Mouse (Mus musculus) stomach, embryonic 15.5 days (tissue): Measurements from ENCODE around the gene Abracl. TPM values are rescaled to one million over a fixed set of nuclear protein-coding genes. Genes with fewer than 3 reads are reported as not detected.

ENCODE experiments used
- ATAC-seq: fragments of 200-750 bp; cut with Nextera tagmentation; 2 replicates; pipeline ENCODE4 v1.8.0; 2017; ENCODE audit warnings: low read depth, moderate number of reproducible peaks, moderate TSS enrichment; ENCODE audit not compliant: insufficient read depth, low FRiP score
- H3K27ac ChIP-seq: fragments of 300-500 bp; sonication (generic); 2 replicates; pipeline ENCODE4 v1.5.1; 2015; ENCODE audit warnings: mild to moderate bottlenecking, inconsistent platforms
- H3K27me3 ChIP-seq: fragments of 300-500 bp; sonication (generic); replicated peaks from 2 replicates; pipeline ENCODE4 v1.6.1; 2015; ENCODE audit warnings: inconsistent platforms
- H3K36me3 ChIP-seq: fragments of 300-500 bp; sonication (generic); 2 replicates; pipeline ENCODE4 v1.6.1; 2015; ENCODE audit warnings: inconsistent platforms
- H3K4me1 ChIP-seq: fragments of 300-500 bp; sonication (generic); 2 replicates; pipeline ENCODE4 v1.6.1; 2015; ENCODE audit warnings: inconsistent platforms
- H3K4me2 ChIP-seq: fragments of 300-500 bp; sonication (generic); 2 replicates; pipeline ENCODE4 v1.6.1; 2015; ENCODE audit warnings: mild to moderate bottlenecking, inconsistent platforms
- H3K4me3 ChIP-seq: fragments of 300-500 bp; sonication (generic); replicated peaks from 2 replicates; pipeline ENCODE4 v1.5.1; 2015; ENCODE audit warnings: inconsistent platforms
- H3K9ac ChIP-seq: fragments of 300-500 bp; sonication (generic); 2 replicates; pipeline ENCODE4 v1.6.1; 2015; ENCODE audit warnings: inconsistent platforms
- H3K9me3 ChIP-seq: fragments of 300-500 bp; sonication (generic); 2 replicates; pipeline ENCODE4 v1.6.1; 2016; ENCODE audit warnings: inconsistent platforms
- WGBS: fragments of 180-500 bp; shearing (Covaris S2); methylation state at CpG from one replicate; pipeline ENCODE4 v1.1.7; 2015; 5-methylcytosine and 5-hydroxymethylcytosine counted together
- polyA plus RNA-seq: library from polyadenylated mRNA; unstranded; fragments of >200 nt; fragmentation: Nextera tagmentation; extraction: Ambion mirVana; gene quantifications from 2 replicates; pipeline ENCODE4 v1.2.1, GENCODE M21; 2015

The Abracl gene
- polyA plus RNA-seq, 1 experiment from 2014 or later, result 166 TPM

DNA sequence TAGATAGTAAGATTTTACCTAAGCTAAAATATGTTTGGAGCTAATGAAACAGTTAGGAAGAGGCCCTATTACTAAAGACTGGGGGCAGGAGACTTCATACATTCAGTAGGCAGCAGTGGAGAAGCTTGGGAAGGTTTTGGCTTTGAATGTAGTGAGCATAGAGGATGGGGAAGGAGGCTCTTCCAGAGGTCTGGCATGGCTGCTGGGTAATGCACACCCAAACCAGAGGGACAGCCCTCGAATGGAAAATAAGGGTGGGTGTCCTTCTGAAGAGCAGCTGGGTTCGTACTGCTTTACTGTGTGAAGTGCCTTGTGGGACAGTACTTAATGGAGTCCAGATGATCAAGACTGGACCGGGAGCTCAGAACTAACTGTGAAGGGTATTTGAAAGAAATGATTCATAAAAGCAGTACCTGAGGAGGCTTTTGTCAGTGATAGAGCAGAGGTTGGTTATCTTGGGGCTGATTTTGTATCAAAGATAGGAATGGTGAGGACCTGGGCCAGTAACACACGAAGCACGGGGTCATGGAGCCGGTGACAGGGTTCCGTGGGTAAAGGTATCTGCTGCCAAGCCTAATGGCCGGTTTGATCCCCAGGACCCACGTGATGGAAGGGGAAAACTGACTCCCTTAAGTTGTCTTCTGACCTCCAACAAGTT is 35.7 kb upstream of the Abracl start:
- no peak overlapping the region for H3K27ac ChIP-seq
- H3K4me3 ChIP-seq, result no peak overlapping the region
- peaks cover 12% of the 10 kb centered on the region for H3K4me1 ChIP-seq
- 87% methylated on average over 9 of the region's 9 CpGs for WGBS
- H3K9ac ChIP-seq, result no peak overlapping the region
- H3K36me3 ChIP-seq, result no peaks in the 10 kb centered on the region
- no peaks in the 10 kb centered on the region for H3K9me3 ChIP-seq
- no peak for ATAC-seq
- H3K27me3 ChIP-seq, result no peaks in the 10 kb centered on the region
- H3K4me2 ChIP-seq, result no peak overlapping the region

DNA sequence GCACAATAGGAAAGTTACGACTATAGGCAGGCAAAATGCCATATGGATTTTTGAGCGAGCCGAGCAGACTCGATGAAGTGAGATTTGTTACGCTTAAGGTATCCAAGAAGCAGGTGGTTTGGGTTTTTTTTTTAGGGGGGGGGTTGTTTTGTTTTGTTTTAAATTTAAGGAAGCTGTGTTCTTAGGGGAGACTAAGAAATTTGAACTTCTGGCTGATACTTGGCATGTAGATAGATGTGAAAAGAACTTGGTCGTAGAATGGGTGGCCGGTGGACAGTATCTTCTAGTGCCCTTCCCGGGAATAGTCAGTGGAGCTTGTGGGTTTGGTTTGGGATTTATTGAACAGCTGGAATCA is 33.3 kb upstream of the Abracl start:
- H3K4me2 ChIP-seq, result peak overlapping the region; percentile 87
- no peak for ATAC-seq
- H3K4me1 ChIP-seq, result peaks cover 12% of the 10 kb centered on the region
- peak overlapping the region; percentile 92 for H3K27ac ChIP-seq
- peak overlapping the region; percentile 99 for H3K4me3 ChIP-seq
- 0% methylated on average over 8 of the region's 8 CpGs for WGBS
- H3K9ac ChIP-seq, result peak overlapping the region; percentile 92
- no peaks in the 10 kb centered on the region for H3K36me3 ChIP-seq
- no peaks in the 10 kb centered on the region for H3K9me3 ChIP-seq
- H3K27me3 ChIP-seq, result no peaks in the 10 kb centered on the region

DNA sequence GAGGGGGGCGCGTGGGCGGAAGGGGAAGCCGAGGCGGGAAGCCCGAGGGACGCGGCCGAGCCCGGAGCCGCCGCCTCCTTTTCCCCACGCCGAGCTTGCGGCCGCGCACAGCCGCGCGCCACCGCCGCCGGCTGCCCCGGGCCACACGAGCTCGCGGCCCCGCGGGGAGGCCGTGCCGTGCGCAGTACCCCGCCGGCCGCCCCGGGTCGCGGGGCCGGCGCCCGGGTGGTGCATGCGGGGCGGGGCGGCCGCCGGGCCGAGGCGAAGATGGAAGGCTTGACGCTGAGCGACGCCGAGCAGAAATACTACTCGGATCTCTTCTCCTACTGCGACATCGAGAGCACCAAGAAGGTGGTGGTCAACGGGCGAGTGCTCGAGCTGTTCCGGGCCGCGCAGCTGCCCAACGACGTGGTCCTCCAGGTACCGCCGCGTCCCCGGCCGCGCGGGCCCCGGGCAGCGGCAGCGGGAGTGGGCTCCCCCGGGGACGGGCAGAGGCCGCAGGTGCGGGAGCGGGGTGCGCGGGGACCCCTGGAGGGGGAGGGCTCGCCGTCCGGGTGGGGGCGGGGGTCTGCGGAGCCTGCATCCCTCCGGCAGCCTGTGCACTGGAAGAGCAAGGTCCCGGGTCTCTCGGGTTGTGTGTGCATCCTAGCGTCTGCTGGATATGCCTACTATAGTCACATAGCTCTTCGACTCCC is 32.8 kb upstream of the Abracl start, which contains the start of gene Reps1:
Gene Reps1, plus strand, starts transcription at position 166 of the 695 bp plus-strand sequence.
- Histone ChIP-seq H3K9ac (peak within 1 kb of the TSS; percentile 92), H3K4me3 (peak within 1 kb of the TSS; percentile 99), H3K9me3 (no peaks in the 10 kb centered on the region), H3K4me1 (peaks cover 12% of the 10 kb centered on the region), H3K36me3 (no peaks in the 10 kb centered on the region), H3K27me3 (no peaks in the 10 kb centered on the region), H3K4me2 (peak within 1 kb of the TSS; percentile 87), H3K27ac (peak within 1 kb of the TSS; percentile 92)
- WGBS, result under 1% methylated on average over 86 of the region's 90 CpGs
- ATAC-seq, result peak; percentile 68

DNA sequence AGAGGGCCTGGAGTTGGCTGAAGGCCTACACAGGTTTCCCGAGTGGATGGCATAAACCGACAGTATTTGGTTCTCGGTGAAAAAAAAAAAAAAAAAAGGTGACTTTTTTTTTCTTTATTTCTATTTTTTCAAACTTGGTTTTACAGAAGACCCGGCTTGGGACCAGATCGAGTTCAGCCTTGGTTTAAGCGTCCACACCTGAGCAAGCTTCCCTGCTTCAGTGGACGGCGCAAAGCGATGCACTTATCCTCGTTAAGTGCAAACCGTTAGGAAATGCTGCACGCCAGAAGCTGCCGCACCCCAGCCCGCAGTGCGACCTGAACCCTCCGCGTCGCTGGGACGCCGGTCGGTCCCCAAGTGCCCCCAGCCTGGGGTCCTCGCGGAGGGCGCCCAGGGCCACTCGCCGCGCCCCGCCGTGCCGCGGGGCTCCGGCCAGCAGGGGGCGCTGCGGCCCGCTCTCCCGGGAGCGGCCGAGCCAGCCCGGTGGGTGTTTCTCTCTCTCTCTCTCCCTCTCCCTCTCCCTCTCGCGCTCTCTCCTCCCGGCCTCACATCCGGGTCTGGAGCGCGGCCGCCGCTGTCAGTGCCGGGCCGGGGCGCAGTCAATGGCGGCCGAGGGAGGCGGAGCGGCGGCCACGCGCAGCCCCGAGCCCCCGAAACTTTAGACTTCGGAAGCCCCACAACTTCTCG is 32.1 kb upstream of the Abracl start:
- H3K4me1 ChIP-seq, result peaks cover 12% of the 10 kb centered on the region
- H3K4me2 ChIP-seq, result peak overlapping the region; percentile 87
- peak; percentile 95 for ATAC-seq
- 2% methylated on average over 50 of the region's 61 CpGs for WGBS
- no peaks in the 10 kb centered on the region for H3K27me3 ChIP-seq
- peak overlapping the region; percentile 92 for H3K9ac ChIP-seq
- peak overlapping the region; percentile 99 for H3K4me3 ChIP-seq
- no peaks in the 10 kb centered on the region for H3K9me3 ChIP-seq
- H3K36me3 ChIP-seq, result no peaks in the 10 kb centered on the region
- peak overlapping the region; percentile 92 for H3K27ac ChIP-seq

DNA sequence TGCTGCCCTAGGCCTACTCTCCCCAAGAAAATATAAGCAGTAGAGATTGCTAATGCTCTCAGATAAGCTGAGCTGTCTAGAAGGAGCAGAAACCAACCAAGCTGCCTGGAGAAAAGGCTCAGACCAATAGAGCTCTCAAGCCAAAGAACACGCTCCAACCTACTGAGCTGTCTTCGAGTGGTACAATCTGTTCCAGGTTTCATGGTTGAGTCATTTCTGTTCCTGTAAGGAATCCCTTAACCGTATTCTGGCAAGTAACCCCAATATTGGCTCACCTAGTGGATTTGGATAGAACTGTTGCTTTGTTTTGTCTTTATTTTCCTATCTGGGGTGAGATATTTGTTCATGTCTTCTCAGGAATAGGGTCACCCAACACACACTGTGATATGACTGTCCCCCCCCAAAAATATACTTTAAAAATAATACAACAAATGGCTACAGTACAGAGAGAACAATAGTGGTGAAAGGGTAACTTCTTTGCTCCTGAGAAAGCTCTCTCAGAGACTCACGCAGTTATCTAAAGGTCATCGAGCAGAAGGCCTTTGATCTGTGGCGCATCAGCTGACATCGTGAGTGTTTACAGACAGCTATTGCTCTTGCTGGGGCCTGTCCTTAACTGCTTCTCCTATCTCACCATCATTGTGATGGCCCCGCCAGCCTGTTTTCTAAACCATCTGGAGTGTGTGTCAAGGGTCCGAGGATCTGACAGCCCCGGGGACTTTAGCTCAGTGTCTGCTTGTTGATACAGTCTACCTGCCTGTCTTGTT is 24.5 kb upstream of the Abracl start:
- H3K9me3 ChIP-seq, result no peaks in the 10 kb centered on the region
- no peak overlapping the region for H3K9ac ChIP-seq
- no peaks in the 10 kb centered on the region for H3K36me3 ChIP-seq
- H3K4me3 ChIP-seq, result no peak overlapping the region
- no peaks in the 10 kb centered on the region for H3K4me1 ChIP-seq
- 47% methylated on average over 10 of the region's 10 CpGs for WGBS
- no peaks in the 10 kb centered on the region for H3K27me3 ChIP-seq
- no peak overlapping the region for H3K27ac ChIP-seq
- ATAC-seq, result no peak
- H3K4me2 ChIP-seq, result no peak overlapping the region

DNA sequence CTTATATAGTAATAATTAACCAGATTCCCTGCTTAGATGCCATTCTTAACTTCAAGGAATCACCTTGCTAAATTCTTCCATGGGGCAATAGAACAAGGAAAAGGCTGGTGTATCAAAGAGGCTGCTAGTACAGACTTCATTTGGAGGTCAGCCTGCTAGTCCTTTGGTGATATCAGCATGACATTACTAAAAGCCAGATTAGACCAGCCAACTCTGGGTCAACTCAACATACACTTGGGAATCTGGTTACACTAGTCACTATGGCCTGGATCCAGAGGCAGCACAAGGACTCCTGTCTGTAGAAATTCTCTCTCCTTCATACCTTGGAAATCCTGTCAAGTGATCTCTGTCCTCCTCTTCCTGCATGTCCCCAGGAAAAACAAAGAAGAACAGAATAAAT is 23.3 kb upstream of the Abracl start:
- H3K9ac ChIP-seq, result no peak overlapping the region
- H3K27me3 ChIP-seq, result no peaks in the 10 kb centered on the region
- no peaks in the 10 kb centered on the region for H3K9me3 ChIP-seq
- H3K4me2 ChIP-seq, result no peak overlapping the region
- H3K27ac ChIP-seq, result no peak overlapping the region
- H3K4me1 ChIP-seq, result no peaks in the 10 kb centered on the region
- H3K4me3 ChIP-seq, result no peak overlapping the region
- ATAC-seq, result no peak
- no peaks in the 10 kb centered on the region for H3K36me3 ChIP-seq

DNA sequence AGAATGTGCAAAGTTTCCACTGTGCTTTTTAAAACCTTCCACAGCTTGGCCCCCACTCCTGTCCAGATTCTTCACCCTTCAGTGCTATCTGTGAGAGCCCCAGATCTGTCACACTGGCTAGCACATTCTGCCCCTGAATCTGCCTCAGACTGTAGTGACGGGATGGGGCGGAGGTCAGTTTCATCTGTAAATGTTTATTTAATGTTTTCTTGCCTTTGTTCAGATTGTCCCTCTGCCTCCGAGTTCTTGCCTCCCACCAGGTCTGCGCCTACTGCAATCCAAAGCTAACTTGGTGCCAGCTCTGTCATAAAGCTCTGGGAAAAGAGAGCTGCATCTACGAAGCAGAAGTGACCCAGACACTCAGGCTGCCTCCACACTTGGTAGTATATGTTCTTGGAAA is 13.8 kb upstream of the Abracl start:
- 52% methylated on average over 5 of the region's 5 CpGs for WGBS
- no peak for ATAC-seq

DNA sequence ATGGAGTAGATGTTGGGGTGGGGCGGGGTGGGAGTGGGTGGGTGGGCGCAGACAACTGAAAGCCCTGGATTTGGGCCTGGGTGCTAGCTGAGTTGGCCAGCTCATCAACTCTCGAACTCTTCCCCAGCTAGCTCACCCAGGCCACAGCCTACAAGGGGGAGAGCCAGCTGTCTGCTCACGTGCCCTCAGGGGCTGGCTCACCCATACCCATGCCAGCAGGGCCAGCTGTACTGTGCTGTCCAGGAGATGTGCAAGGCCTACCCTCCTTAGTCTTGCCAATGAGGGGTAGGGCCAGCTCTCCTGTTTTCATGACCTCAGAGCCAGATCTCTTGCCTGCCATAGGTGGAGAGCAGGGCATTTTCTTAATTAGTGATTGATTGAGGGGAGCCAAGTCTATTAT is 11.3 kb upstream of the Abracl start:
- Histone ChIP-seq H3K27ac (no peak overlapping the region), H3K9ac (no peak overlapping the region), H3K27me3 (no peaks in the 10 kb centered on the region), H3K36me3 (no peaks in the 10 kb centered on the region), H3K4me3 (no peak overlapping the region), H3K4me2 (no peak overlapping the region), H3K9me3 (no peaks in the 10 kb centered on the region), H3K4me1 (no peaks in the 10 kb centered on the region)
- 90% methylated on average over 4 of the region's 4 CpGs for WGBS
- no peak for ATAC-seq

More for the DNA sequence above, 13.8 kb upstream of the Abracl start:
- Histone ChIP-seq H3K9ac (no peak overlapping the region), H3K4me3 (no peak overlapping the region), H3K9me3 (no peaks in the 10 kb centered on the region), H3K27me3 (no peaks in the 10 kb centered on the region), H3K36me3 (no peaks in the 10 kb centered on the region), H3K4me1 (no peaks in the 10 kb centered on the region), H3K27ac (no peak overlapping the region), H3K4me2 (no peak overlapping the region)

DNA sequence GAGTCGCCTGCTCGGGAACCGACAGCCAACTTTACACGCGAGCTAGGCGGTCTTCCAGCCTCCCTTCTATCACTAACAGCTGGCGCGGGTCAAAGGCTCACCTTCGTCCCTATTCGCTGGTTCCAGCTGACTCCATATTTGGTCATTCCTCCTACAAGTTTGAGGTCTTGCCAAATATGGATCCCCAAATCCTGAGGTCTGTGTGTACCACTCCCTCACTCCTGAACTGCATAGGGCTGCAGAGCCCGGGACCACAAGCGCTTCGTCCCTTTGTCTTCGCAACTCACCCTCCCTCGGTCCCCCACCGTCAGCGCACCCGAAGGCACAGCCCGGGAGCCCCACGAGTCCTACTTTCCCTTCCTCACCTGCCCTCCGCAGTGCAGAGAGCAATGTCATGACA is 776 bp downstream of the Abracl start:
- peak overlapping the region; percentile 98 for H3K27ac ChIP-seq
- WGBS, result under 1% methylated on average over 21 of the region's 21 CpGs
- no peaks in the 10 kb centered on the region for H3K4me1 ChIP-seq
- H3K9ac ChIP-seq, result peak overlapping the region; percentile 92
- ATAC-seq, result peak; percentile 81
- H3K27me3 ChIP-seq, result no peaks in the 10 kb centered on the region
- peak overlapping the region; percentile 59 for H3K4me2 ChIP-seq
- no peaks in the 10 kb centered on the region for H3K9me3 ChIP-seq
- peaks cover 5% of the 10 kb centered on the region for H3K36me3 ChIP-seq
- H3K4me3 ChIP-seq, result peak overlapping the region; percentile 78

DNA sequence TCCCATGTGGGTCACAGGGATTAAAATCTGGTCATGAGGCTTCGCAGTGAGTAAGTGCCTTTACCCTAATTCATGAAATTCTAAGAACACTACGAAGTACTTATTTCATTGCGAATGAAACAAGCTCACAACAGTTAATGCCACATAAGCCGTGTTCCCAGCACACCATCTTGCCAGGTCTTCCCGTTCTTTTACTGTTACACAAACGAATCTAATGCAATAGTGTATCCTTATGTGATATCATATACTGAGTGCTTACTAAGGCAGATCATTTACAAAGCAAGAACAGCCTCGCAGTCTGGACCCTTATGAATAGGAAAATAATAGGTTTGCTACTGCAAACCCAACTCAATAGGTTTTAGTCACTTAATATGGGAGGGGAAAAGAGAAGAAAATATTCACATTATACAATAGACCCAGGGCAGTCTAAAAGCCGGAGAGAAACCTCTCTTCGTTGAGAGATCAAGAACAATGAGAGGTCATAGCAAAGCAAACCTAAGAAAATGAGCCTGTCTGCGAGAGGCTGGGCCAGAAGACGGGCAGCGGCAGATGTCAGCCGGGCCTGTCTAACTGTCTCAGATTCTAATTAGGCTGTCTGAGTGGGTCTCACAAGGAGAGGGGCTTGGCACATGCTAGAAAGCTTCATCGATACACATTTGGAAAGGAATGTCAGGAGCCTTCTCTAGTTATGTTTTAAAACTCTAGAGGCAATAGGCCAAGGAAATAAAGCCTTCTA is 1.3 kb downstream of the Abracl start:
- no peak for ATAC-seq
- no peaks in the 10 kb centered on the region for H3K27me3 ChIP-seq
- H3K9me3 ChIP-seq, result no peaks in the 10 kb centered on the region
- 33% methylated on average over 14 of the region's 14 CpGs for WGBS
- H3K27ac ChIP-seq, result peak overlapping the region; percentile 98
- peaks cover 8% of the 10 kb centered on the region for H3K36me3 ChIP-seq
- no peaks in the 10 kb centered on the region for H3K4me1 ChIP-seq
- H3K9ac ChIP-seq, result peak overlapping the region; percentile 92
- peak overlapping the region; percentile 59 for H3K4me2 ChIP-seq
- H3K4me3 ChIP-seq, result peak overlapping the region; percentile 78

DNA sequence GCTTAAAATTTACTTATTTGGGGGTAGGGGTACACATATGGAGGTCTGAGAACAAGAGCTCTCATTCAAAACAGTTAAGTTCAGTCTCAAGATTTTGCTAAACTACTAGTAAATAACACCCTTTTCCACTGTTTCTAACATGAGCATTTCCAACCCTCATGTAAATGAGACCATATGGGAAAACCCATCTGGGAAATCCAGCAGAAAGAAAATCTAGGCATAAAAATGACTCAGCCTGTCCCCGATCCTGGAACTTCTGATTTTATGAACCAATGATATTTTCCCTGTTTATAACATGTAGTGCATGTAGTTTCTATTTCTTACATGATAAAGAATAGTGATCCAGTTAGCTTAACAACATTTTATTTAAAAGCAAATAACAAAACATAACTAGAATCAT is 2.2 kb downstream of the Abracl start:
- no peak for ATAC-seq

More for the DNA sequence above, 2.2 kb downstream of the Abracl start:
- 80% methylated on average over 1 of the region's 1 CpGs for WGBS
- Histone ChIP-seq H3K27ac (no peak overlapping the region), H3K27me3 (no peaks in the 10 kb centered on the region), H3K9ac (no peak overlapping the region), H3K4me1 (no peaks in the 10 kb centered on the region), H3K36me3 (peaks cover 13% of the 10 kb centered on the region), H3K9me3 (no peaks in the 10 kb centered on the region), H3K4me3 (no peak overlapping the region), H3K4me2 (peak overlapping the region; percentile 59; the same call in 1 of the 2 replicates)
